Mouse (Mus musculus) stomach, postnatal 0 days (tissue): ENCODE measurements around the gene Susd6. TPM values are rescaled to one million over a fixed set of nuclear protein-coding genes. Genes with fewer than 3 reads are reported as not detected.

Source experiments
- ATAC-seq: fragments of 200-750 bp; cut with Nextera tagmentation; 2 replicates; pipeline ENCODE4 v1.8.0; 2017; ENCODE audit not compliant: low FRiP score, low TSS enrichment
- DNase-seq: peaks from one replicate; pipeline ENCODE4 v3.0.0-alpha.2; 2016; ENCODE audit warnings: low spot score
- H3K27ac ChIP-seq: fragments of 300-500 bp; sonication (generic); replicated peaks from 2 replicates; pipeline ENCODE4 v1.5.1; 2014; ENCODE audit warnings: mild to moderate bottlenecking, control low read depth
- H3K27me3 ChIP-seq: fragments of 300-500 bp; sonication (generic); 2 replicates; pipeline ENCODE4 v1.6.1; 2014; ENCODE audit warnings: low read length; ENCODE audit not compliant: control insufficient read depth, insufficient read depth
- H3K36me3 ChIP-seq: fragments of 300-500 bp; sonication (generic); 2 replicates; pipeline ENCODE4 v1.6.1; 2014; ENCODE audit warnings: low read length, mixed read lengths; ENCODE audit not compliant: control insufficient read depth, insufficient read depth
- H3K4me1 ChIP-seq: fragments of 300-500 bp; sonication (generic); replicated peaks from 2 replicates; pipeline ENCODE4 v1.6.1; 2014; ENCODE audit warnings: antibody characterized with exemption; ENCODE audit not compliant: control insufficient read depth, insufficient read depth
- H3K4me2 ChIP-seq: fragments of 300-500 bp; sonication (generic); replicated peaks from 2 replicates; pipeline ENCODE4 v1.6.1; 2014; ENCODE audit warnings: low read depth, mild to moderate bottlenecking, control low read depth, moderate library complexity
- H3K4me3 ChIP-seq: fragments of 300-500 bp; sonication (generic); 2 replicates; pipeline ENCODE4 v1.5.1; 2014; ENCODE audit warnings: low read depth, low read length, control low read depth
- H3K9ac ChIP-seq: fragments of 300-500 bp; sonication (generic); 2 replicates; pipeline ENCODE4 v1.6.1; 2014; ENCODE audit warnings: mild to moderate bottlenecking, low read length, control low read depth, mixed read lengths
- H3K9me3 ChIP-seq: fragments of 300-500 bp; sonication (generic); 2 replicates; pipeline ENCODE4 v1.6.1; 2016; ENCODE audit warnings: low read length; ENCODE audit not compliant: control insufficient read depth
- CTCF ChIP-seq: IDR thresholded peaks from 2 replicates; pipeline ENCODE4 v1.5.1; 2016; ENCODE audit warnings: antibody characterized with exemption, low read depth, mild to moderate bottlenecking, moderate library complexity
- EP300 ChIP-seq: optimal IDR thresholded peaks from 2 replicates; pipeline ENCODE3; 2016; ENCODE audit warnings: antibody characterized with exemption
- WGBS: fragments of 180-500 bp; shearing (Covaris S2); extraction: QIAGEN DNeasy Blood & Tissue Kit; methylation state at CpG from one replicate; pipeline ENCODE4 v1.1.7; 2014; 5-methylcytosine and 5-hydroxymethylcytosine counted together
- polyA plus RNA-seq: library from polyadenylated mRNA; unstranded; fragments of >200 nt; fragmentation: Nextera tagmentation; extraction: Ambion mirVana; gene quantifications from 2 replicates; pipeline ENCODE4 v1.2.1, GENCODE M21; 2015

Susd6 gene
- polyA plus RNA-seq, 1 experiment from 2014 or later, result 12.3 TPM

DNA sequence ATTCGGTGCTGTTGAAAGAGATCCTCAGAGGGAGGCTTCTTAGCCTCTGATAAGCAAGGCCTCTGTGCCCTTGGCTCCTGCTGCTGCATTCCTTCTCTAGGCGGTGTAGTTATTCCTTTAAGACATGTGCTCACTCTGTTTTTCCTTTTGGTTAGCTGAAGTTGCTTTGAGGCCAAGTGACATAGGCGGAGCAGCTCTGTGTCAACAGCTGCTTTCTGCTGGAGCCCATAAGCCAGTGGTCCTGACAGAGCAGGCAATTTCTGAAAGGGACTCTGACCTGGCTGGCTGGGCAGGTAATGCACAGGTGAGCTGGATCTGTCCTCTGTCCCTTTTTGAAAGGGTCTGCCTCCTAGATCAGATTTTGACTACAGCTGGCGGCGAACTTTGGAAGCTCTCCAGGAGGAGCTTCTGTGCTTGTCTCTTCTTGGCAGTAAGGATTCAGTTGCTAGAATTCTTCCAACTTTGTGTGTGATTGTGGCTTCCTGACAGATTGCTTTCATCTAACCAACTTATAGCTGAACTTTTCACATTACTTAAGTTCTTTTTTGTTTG lies 37.2 kb downstream of the Susd6 start:
- WGBS, result 20% methylated on average over 5 of the region's 5 CpGs

DNA sequence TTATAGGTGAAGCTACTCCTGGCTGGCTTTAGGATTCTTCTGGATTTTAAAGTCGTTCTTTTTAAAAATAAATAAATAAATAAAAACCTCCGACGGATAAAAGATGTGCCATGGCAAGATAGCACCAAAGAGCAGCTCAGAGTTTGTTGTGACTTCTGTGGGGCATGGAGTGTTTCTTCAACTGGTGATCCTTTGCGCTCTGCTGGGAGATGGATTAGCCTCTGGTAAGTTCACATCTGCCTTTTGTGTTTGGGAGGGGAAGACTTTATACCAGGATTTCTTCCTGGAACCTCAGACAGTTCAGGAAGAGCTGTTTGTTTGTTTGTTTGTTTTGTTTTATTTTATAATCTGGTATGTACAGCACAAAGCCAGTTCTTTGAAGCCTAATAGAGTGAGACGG lies 37.7 kb downstream of the Susd6 start:
- DNase-seq (no peak), ATAC-seq (no peak)
- Histone ChIP-seq H3K27me3 (no peaks in the 10 kb centered on the region), H3K27ac (0 out of 2 replicates have a peak overlapping the region, but pooled peaks have one; percentile 18), H3K4me3 (no peak overlapping the region), H3K9ac (no peak overlapping the region), H3K4me2 (no peak overlapping the region), H3K36me3 (peaks cover 4% of the 10 kb centered on the region; the same call in 1 of the 2 replicates), H3K9me3 (no peaks in the 10 kb centered on the region), H3K4me1 (peaks cover 9% of the 10 kb centered on the region)
- TF ChIP-seq CTCF, result no peak
- no peak for TF ChIP-seq EP300
- 57% methylated on average over 5 of the region's 5 CpGs for WGBS

More for the DNA sequence above, 37.2 kb downstream of the Susd6 start:
- Histone ChIP-seq H3K4me1 (peaks cover 9% of the 10 kb centered on the region), H3K9me3 (no peaks in the 10 kb centered on the region), H3K36me3 (peaks cover 4% of the 10 kb centered on the region; the same call in 1 of the 2 replicates), H3K27me3 (no peaks in the 10 kb centered on the region), H3K9ac (no peak overlapping the region), H3K4me2 (peak overlapping the region; percentile 39), H3K4me3 (no peak overlapping the region), H3K27ac (peak overlapping the region; percentile 75)
- peak; percentile 49 for ATAC-seq
- TF ChIP-seq EP300 (peak; percentile 47), CTCF (no peak)
- DNase-seq, result no peak

DNA sequence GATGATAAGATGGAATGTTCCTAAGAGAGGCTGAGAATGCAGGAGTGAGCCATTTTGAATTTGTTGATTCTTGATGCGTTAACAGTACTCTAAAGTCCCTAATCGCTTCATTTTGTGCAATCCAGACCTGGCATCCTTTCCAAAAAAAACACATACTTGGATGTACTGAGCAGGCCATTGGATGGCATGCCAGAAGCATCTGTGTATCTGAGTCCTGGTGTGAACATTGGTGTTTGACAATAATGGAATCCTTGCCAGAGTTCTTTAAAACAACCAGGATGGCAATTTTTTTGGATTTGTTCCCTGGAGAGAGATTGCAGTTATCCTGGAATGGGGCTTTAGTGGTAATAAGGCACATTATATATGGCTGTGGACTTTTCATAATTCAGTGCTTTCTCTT lies 38.6 kb downstream of the Susd6 start:
- WGBS, result 91% methylated on average over 2 of the region's 2 CpGs
- Histone ChIP-seq H3K4me1 (peaks cover 9% of the 10 kb centered on the region), H3K4me3 (no peak overlapping the region), H3K27me3 (no peaks in the 10 kb centered on the region), H3K36me3 (peaks cover 4% of the 10 kb centered on the region; the same call in 1 of the 2 replicates), H3K4me2 (no peak overlapping the region), H3K9ac (no peak overlapping the region), H3K9me3 (no peaks in the 10 kb centered on the region), H3K27ac (no peak overlapping the region)
- DNase-seq (no peak), ATAC-seq (no peak)
- TF ChIP-seq CTCF (no peak), EP300 (no peak)

DNA sequence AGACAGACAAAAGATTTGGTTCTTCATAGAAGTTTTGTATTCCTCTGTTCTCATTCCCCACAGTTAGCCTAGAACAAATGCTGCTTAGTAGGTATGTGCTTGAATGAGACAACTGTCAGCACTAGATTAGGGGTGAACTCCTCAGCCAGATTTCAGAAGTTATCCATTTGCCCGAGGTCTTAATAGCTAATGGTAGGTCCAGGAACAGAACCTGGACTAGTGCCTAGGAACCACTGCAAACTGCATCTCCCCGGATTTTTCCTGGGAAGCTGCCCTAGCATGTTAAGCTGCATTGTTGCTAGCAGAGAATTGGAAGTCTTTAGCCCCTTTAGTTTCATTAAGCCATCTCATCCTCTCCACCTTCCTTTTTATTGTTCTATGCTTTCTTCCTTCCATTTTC lies 39.9 kb downstream of the Susd6 start:
- Histone ChIP-seq H3K27me3 (no peaks in the 10 kb centered on the region), H3K4me2 (no peak overlapping the region), H3K9ac (no peak overlapping the region), H3K4me3 (no peak overlapping the region), H3K4me1 (peaks cover 9% of the 10 kb centered on the region), H3K9me3 (no peaks in the 10 kb centered on the region), H3K36me3 (peaks cover 4% of the 10 kb centered on the region; the same call in 1 of the 2 replicates), H3K27ac (no peak overlapping the region)
- 27% methylated on average over 2 of the region's 2 CpGs for WGBS
- no peak for TF ChIP-seq EP300
- TF ChIP-seq CTCF, result no peak
- ATAC-seq (no peak), DNase-seq (no peak)

DNA sequence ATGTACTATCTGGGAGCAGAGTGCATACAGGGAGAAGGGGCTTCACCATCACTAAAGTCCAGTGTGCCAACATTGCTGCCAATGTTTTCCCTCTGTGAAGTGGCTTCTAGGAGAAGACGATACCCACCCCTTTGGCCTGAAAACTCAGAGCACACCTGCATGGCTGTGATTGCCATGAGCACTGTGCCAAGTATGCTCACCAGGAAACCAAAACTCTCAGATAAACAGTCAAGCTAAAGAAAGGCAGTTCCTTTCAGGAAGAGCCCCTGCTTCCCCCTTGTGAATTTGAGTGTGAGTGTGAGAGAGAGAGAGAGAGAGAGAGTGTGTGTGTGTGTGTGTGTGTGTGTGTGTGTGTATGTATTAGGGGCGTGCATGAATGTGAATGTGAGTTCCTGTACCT lies 40.5 kb downstream of the Susd6 start:
- Histone ChIP-seq H3K9me3 (no peaks in the 10 kb centered on the region), H3K27me3 (no peaks in the 10 kb centered on the region), H3K4me1 (peaks cover 9% of the 10 kb centered on the region), H3K36me3 (peaks cover 4% of the 10 kb centered on the region; the same call in 1 of the 2 replicates), H3K9ac (no peak overlapping the region), H3K4me2 (no peak overlapping the region), H3K27ac (no peak overlapping the region), H3K4me3 (no peak overlapping the region)
- DNase-seq (no peak), ATAC-seq (no peak)
- TF ChIP-seq CTCF, result no peak
- no peak for TF ChIP-seq EP300
- WGBS, result 52% methylated on average over 2 of the region's 2 CpGs

DNA sequence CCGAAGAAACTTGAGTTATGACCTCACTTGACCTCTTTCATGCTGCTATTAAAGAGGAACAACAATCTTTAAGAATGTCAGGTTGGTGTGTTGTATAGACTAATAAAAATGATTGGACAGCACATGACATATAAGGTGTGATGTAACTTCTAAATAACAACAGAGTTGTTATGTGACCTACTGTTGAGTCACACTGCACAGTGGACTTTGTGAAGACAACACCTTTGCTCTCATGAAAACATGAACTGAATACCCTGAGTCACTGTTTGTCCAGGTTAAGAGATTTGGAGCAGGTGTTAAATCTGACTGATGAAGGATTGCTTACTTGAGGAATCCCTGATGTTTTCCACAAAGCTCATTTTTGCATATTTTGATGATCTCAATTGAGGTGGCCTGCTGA lies 42.0 kb downstream of the Susd6 start:
- DNase-seq (no peak), ATAC-seq (peak; percentile 78)
- H3K27me3 ChIP-seq, result no peaks in the 10 kb centered on the region
- no peak overlapping the region for H3K27ac ChIP-seq
- H3K9ac ChIP-seq, result no peak overlapping the region
- H3K4me2 ChIP-seq, result no peak overlapping the region
- H3K36me3 ChIP-seq, result peaks cover 4% of the 10 kb centered on the region; the same call in 1 of the 2 replicates
- H3K4me1 ChIP-seq, result peaks cover 7% of the 10 kb centered on the region
- TF ChIP-seq EP300 (no peak), CTCF (no peak)
- H3K4me3 ChIP-seq, result no peak overlapping the region
- 61% methylated on average over 1 of the region's 1 CpGs for WGBS
- no peaks in the 10 kb centered on the region for H3K9me3 ChIP-seq
